Mouse (Mus musculus): ENCODE results near the gene Pnma1. TPM values are rescaled to one million over a fixed set of nuclear protein-coding genes. Genes with fewer than 3 reads are reported as not detected.

The Pnma1 gene
- total and polyA plus RNA-seq, 2 experiments from 2014 or later = 0.31 TPM; not detected in 1

- H3K9ac ChIP-seq (replicated peaks; ENCODE audit: low read depth, low read length) = no peak overlapping the region
- 70% methylated on average over 5 of the region's 5 CpGs for WGBS
- no peak for DNase-seq (ENCODE audit: low spot score)
- no peaks in the 10 kb centered on the region for H3K36me3 ChIP-seq (replicated peaks; ENCODE audit: control insufficient read depth, insufficient read depth, low read length)
- H3K4me2 ChIP-seq (ENCODE audit: low read depth, low read length) = no peak overlapping the region
- no peaks in the 10 kb centered on the region for H3K27me3 ChIP-seq (ENCODE audit: control insufficient read depth, insufficient read depth, low read length)
- TF ChIP-seq EP300 (IDR thresholded peaks at IDR 0.05; ENCODE audit: low read depth) (no peak), CTCF (IDR thresholded peaks at IDR 0.05; ENCODE audit: low read depth) (no peak)
- no peak for ATAC-seq (ENCODE audit: insufficient read depth, low read depth)
- H3K4me1 ChIP-seq (ENCODE audit: control insufficient read depth, insufficient read depth) = peaks cover 68% of the 10 kb centered on the region
- no peaks in the 10 kb centered on the region for H3K9me3 ChIP-seq (replicated peaks; ENCODE audit: control insufficient read depth, low read length)
- H3K27ac ChIP-seq (ENCODE audit: low read depth) = no peak overlapping the region
- no peak overlapping the region for H3K4me3 ChIP-seq (ENCODE audit: low read depth, low read length)
Measured at GRCm38 (mm10) chr12:84184979-84185378, 36.7 kb upstream of the Pnma1 start.

GRCm38 (mm10) chr12:84181999-84182398 is 33.7 kb upstream of the Pnma1 start:
- Histone ChIP-seq H3K27me3 (ENCODE audit: control insufficient read depth, insufficient read depth, low read length) (no peaks in the 10 kb centered on the region), H3K27ac (ENCODE audit: low read depth) (no peak overlapping the region), H3K9me3 (replicated peaks; ENCODE audit: control insufficient read depth, low read length) (no peaks in the 10 kb centered on the region), H3K4me3 (ENCODE audit: low read depth, low read length) (no peak overlapping the region), H3K36me3 (replicated peaks; ENCODE audit: control insufficient read depth, insufficient read depth, low read length) (no peaks in the 10 kb centered on the region), H3K4me1 (ENCODE audit: control insufficient read depth, insufficient read depth) (peaks cover 71% of the 10 kb centered on the region), H3K4me2 (ENCODE audit: low read depth, low read length) (no peak overlapping the region), H3K9ac (replicated peaks; ENCODE audit: low read depth, low read length) (no peak overlapping the region)
- DNase-seq (ENCODE audit: low spot score) (no peak), ATAC-seq (ENCODE audit: insufficient read depth, low read depth) (no peak)
- TF ChIP-seq CTCF (IDR thresholded peaks at IDR 0.05; ENCODE audit: low read depth) = no peak
- 75% methylated on average over 6 of the region's 6 CpGs for WGBS

GRCm38 (mm10) chr12:84180701-84181435 is 32.6 kb upstream of the Pnma1 start:
- no peaks in the 10 kb centered on the region for H3K27me3 ChIP-seq (ENCODE audit: control insufficient read depth, insufficient read depth, low read length)
- no peaks in the 10 kb centered on the region for H3K36me3 ChIP-seq (replicated peaks; ENCODE audit: control insufficient read depth, insufficient read depth, low read length)
- peak overlapping the region; percentile 18; the same call in 1 of the 2 replicates for H3K4me2 ChIP-seq (ENCODE audit: low read depth, low read length)
- peak overlapping the region; percentile 47 for H3K27ac ChIP-seq (ENCODE audit: low read depth)
- no peaks in the 10 kb centered on the region for H3K9me3 ChIP-seq (replicated peaks; ENCODE audit: control insufficient read depth, low read length)
- TF ChIP-seq CTCF (IDR thresholded peaks at IDR 0.05; ENCODE audit: low read depth) = peak; percentile 26; the same call in 1 of the 2 replicates
- no peak; the same call in 1 of the 2 replicates for TF ChIP-seq EP300 (IDR thresholded peaks at IDR 0.05; ENCODE audit: low read depth)
- H3K4me1 ChIP-seq (ENCODE audit: control insufficient read depth, insufficient read depth) = peaks cover 72% of the 10 kb centered on the region
- WGBS = 12% methylated on average over 8 of the region's 8 CpGs
- H3K9ac ChIP-seq (replicated peaks; ENCODE audit: low read depth, low read length) = no peak overlapping the region
- H3K4me3 ChIP-seq (ENCODE audit: low read depth, low read length) = no peak overlapping the region
- ATAC-seq (ENCODE audit: insufficient read depth, low read depth) (peak; percentile 93), DNase-seq (ENCODE audit: low spot score) (peak; percentile 91)

- H3K4me3 ChIP-seq (ENCODE audit: low read depth, low read length) = no peak overlapping the region
- 45% methylated on average over 3 of the region's 3 CpGs for WGBS
- ATAC-seq (ENCODE audit: insufficient read depth, low read depth) (no peak), DNase-seq (ENCODE audit: low spot score) (no peak)
- H3K9me3 ChIP-seq (replicated peaks; ENCODE audit: control insufficient read depth, low read length) = no peaks in the 10 kb centered on the region
- peak overlapping the region; percentile 47; the same call in 1 of the 2 replicates for H3K27ac ChIP-seq (ENCODE audit: low read depth)
- peaks cover 69% of the 10 kb centered on the region for H3K4me1 ChIP-seq (ENCODE audit: control insufficient read depth, insufficient read depth)
- no peaks in the 10 kb centered on the region for H3K36me3 ChIP-seq (replicated peaks; ENCODE audit: control insufficient read depth, insufficient read depth, low read length)
- TF ChIP-seq EP300 (IDR thresholded peaks at IDR 0.05; ENCODE audit: low read depth) (no peak), CTCF (IDR thresholded peaks at IDR 0.05; ENCODE audit: low read depth) (no peak)
- 0 out of 2 replicates have a peak overlapping the region, but pooled peaks have one; percentile 12 for H3K9ac ChIP-seq (replicated peaks; ENCODE audit: low read depth, low read length)
- 0 out of 2 replicates have a peak overlapping the region, but pooled peaks have one; percentile 18 for H3K4me2 ChIP-seq (ENCODE audit: low read depth, low read length)
- no peaks in the 10 kb centered on the region for H3K27me3 ChIP-seq (ENCODE audit: control insufficient read depth, insufficient read depth, low read length)
Measured at GRCm38 (mm10) chr12:84180090-84180489, 31.8 kb upstream of the Pnma1 start.

- 0 out of 2 replicates have a peak, but pooled peaks cover 4% of the 10 kb centered on the region for H3K36me3 ChIP-seq (replicated peaks; ENCODE audit: control insufficient read depth, insufficient read depth, low read length)
- DNase-seq (ENCODE audit: low spot score) (no peak), ATAC-seq (ENCODE audit: insufficient read depth, low read depth) (no peak)
- H3K4me3 ChIP-seq (ENCODE audit: low read depth, low read length) = no peak overlapping the region
- no peaks in the 10 kb centered on the region for H3K9me3 ChIP-seq (replicated peaks; ENCODE audit: control insufficient read depth, low read length)
- H3K27ac ChIP-seq (ENCODE audit: low read depth) = no peak overlapping the region
- TF ChIP-seq CTCF (IDR thresholded peaks at IDR 0.05; ENCODE audit: low read depth) (no peak), EP300 (IDR thresholded peaks at IDR 0.05; ENCODE audit: low read depth) (no peak)
- peaks cover 77% of the 10 kb centered on the region for H3K4me1 ChIP-seq (ENCODE audit: control insufficient read depth, insufficient read depth)
- 59% methylated on average over 10 of the region's 10 CpGs for WGBS
- H3K9ac ChIP-seq (replicated peaks; ENCODE audit: low read depth, low read length) = no peak overlapping the region
- no peaks in the 10 kb centered on the region for H3K27me3 ChIP-seq (ENCODE audit: control insufficient read depth, insufficient read depth, low read length)
- no peak overlapping the region for H3K4me2 ChIP-seq (ENCODE audit: low read depth, low read length)
Measured at GRCm38 (mm10) chr12:84178652-84179445, 30.6 kb upstream of the Pnma1 start.
